Mouse (Mus musculus): Measurements from ENCODE around the gene Olfr1215.
"Not testable (repeated sequence)": the region's sequence is repeated elsewhere in the genome, so short reads cannot be mapped to it uniquely, and the experiment has no call there.

Olfr1215 gene

GRCm38 (mm10) chr2:89006873-89007272 lies at the start of gene Olfr1215:
TSS of gene Olfr1215 (minus strand) at chr2:89006973.
- DNase-seq (ENCODE audit: extremely low spot score, low read depth, low spot score): no peak

- no peak for DNase-seq (ENCODE audit: extremely low spot score, low read depth, low spot score)
Measured at GRCm38 (mm10) chr2:89031965-89032364, 25.2 kb upstream of the Olfr1215 start, which contains the start of gene Olfr1217. TSS of gene Olfr1217 (minus strand) at chr2:89032065.

GRCm38 (mm10) chr2:89021436-89021835 lies 14.7 kb upstream of the Olfr1215 start:
- not testable (repeated sequence) for DNase-seq (ENCODE audit: extremely low spot score, low read depth, low spot score)

- DNase-seq (ENCODE audit: extremely low spot score, low read depth, low spot score): no peak
Measured at GRCm38 (mm10) chr2:89018240-89018639, 11.5 kb upstream of the Olfr1215 start, which contains the start of gene Olfr1216. TSS of gene Olfr1216 (minus strand) at chr2:89018340.

- no peak for DNase-seq (ENCODE audit: extremely low spot score, low read depth, low spot score)
Measured at GRCm38 (mm10) chr2:88992553-88992952, 14.2 kb downstream of the Olfr1215 start, which contains the start of gene Olfr1214. TSS of gene Olfr1214 (minus strand) at chr2:88992653.

GRCm38 (mm10) chr2:88980181-88980580 lies 26.6 kb downstream of the Olfr1215 start, which contains the start of gene Gm13762:
TSS of gene Gm13762 (minus strand) at chr2:88980281.
- no peak for DNase-seq (ENCODE audit: extremely low spot score, low read depth, low spot score)

- DNase-seq (ENCODE audit: extremely low spot score, low read depth, low spot score): no peak
Measured at GRCm38 (mm10) chr2:88953669-88954068, 53.1 kb downstream of the Olfr1215 start, which contains the start of gene Olfr1212. TSS of gene Olfr1212 (plus strand) at chr2:88953969.
